Mouse (Mus musculus): ENCODE results near the gene Mrpl43.

The Mrpl43 gene

GRCm38 (mm10) chr19:44968329-44968728 lies 37.9 kb downstream of the Mrpl43 start:
- no peak for DNase-seq

GRCm38 (mm10) chr19:44965978-44966377 lies 40.3 kb downstream of the Mrpl43 start:
- no peak for DNase-seq

- no peak for DNase-seq
These were observed 46.6 kb downstream of the Mrpl43 start for GRCm38 (mm10) chr19:44959633-44960032.
